ENCODE assay signal across 15 mouse cellular contexts in genomic region chr11:31755858-31756257, GRCm38 (mm10).
"Had no signal": no experiment of that assay in that cellular context is flagged by ENCODE, and none has a peak within 500 bp of the region (broad histone marks: within the 10 kb centered on the region; RNA-seq: fewer than 3 reads in every experiment).

No protein-coding gene starts in this region.

- H3K9me3 ChIP-seq: limb, embryonic 10.5 days; lung, embryonic 15.5 days; megakaryocyte, embryonic 14.5 days had no signal

- H3K9ac ChIP-seq: lung, embryonic 15.5 days had no signal

- H3K27ac ChIP-seq: limb, embryonic 10.5 days; lung, embryonic 15.5 days; macrophage had no signal

- DNase-seq: kidney, adult 11 months; kidney, postnatal 10 days; kidney, postnatal 4 days; lung, postnatal 14 days; right cerebral cortex, adult 18-20 months; right cerebral cortex, postnatal 25 days; thymus, adult 18-20 months; thymus, postnatal 14 days had no signal

- ATAC-seq: midbrain, embryonic 16.5 days had no signal

- H3K27me3 ChIP-seq: lung, embryonic 15.5 days had no signal

- H3K4me2 ChIP-seq: liver, embryonic 11.5 days; lung, embryonic 15.5 days; midbrain, embryonic 11.5 days had no signal

- H3K36me3 ChIP-seq: limb, embryonic 10.5 days; lung, embryonic 15.5 days had no signal

- H3K4me3 ChIP-seq: limb, embryonic 10.5 days; lung, embryonic 15.5 days; megakaryocyte, embryonic 14.5 days had no signal
